Mouse (Mus musculus) embryonic fibroblast, embryonic 13.5 days (primary cell): Measurements from ENCODE around the gene Zdhhc9. TPM values are rescaled to one million over a fixed set of nuclear protein-coding genes. Genes with fewer than 3 reads are reported as not detected.

ENCODE experiments used
- H3K27ac ChIP-seq: 2 replicates; pipeline ENCODE4 v1.5.1; 2012; ENCODE audit warnings: low read length, control low read depth, inconsistent platforms; ENCODE audit not compliant: insufficient read depth
- H3K4me1 ChIP-seq: 2 replicates; pipeline ENCODE4 v1.6.1; 2011; ENCODE audit warnings: low read length; ENCODE audit not compliant: control insufficient read depth, insufficient read depth
- H3K4me3 ChIP-seq: 2 replicates; pipeline ENCODE4 v1.5.1; 2011; ENCODE audit warnings: mild to moderate bottlenecking, control low read depth, low read length; ENCODE audit not compliant: insufficient read depth
- CTCF ChIP-seq: IDR thresholded peaks from 2 replicates; pipeline ENCODE4 v1.5.1; 2011; ENCODE audit warnings: mild to moderate bottlenecking, control low read depth, low read length, moderate library complexity, borderline replicate concordance; ENCODE audit not compliant: insufficient read depth
- POLR2A ChIP-seq: IDR thresholded peaks from 2 replicates; pipeline ENCODE4 v1.6.1; 2011; ENCODE audit warnings: low read depth, mild to moderate bottlenecking, control low read depth, low read length, moderate library complexity
- polyA plus RNA-seq: library from polyadenylated mRNA; stranded (reverse); fragments of >200 nt; gene quantifications from 2 replicates; pipeline ENCODE4 v1.2.4, GENCODE M21; 2011; ENCODE audit warnings: low read depth; ENCODE audit not compliant: missing spikeins, insufficient read length

Zdhhc9 gene
- polyA plus RNA-seq, 1 experiment: 53.6 TPM

DNA sequence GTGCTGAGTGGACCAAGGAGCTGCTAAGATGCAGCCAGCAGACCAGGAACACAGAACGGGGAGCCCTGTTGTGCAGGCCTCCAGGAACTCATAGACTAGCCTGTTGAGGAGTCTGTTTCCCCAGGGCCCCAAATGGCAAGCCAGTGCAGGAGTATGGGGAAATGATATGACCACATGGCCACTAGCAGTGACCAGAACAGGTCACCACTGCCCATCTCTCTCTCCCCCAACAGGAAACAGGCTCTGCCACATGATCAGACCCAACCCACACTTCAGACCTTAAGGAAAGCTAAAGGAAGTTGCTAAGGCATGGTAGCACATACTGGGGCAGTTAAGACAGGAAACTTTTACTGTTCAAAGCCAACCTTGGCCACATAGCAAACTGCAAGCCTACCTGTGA is 79.5 kb downstream of the Zdhhc9 start:
- no peaks in the 10 kb centered on the region for H3K4me1 ChIP-seq
- TF ChIP-seq CTCF (no peak), POLR2A (no peak)
- no peak overlapping the region for H3K4me3 ChIP-seq
- no peak overlapping the region for H3K27ac ChIP-seq

DNA sequence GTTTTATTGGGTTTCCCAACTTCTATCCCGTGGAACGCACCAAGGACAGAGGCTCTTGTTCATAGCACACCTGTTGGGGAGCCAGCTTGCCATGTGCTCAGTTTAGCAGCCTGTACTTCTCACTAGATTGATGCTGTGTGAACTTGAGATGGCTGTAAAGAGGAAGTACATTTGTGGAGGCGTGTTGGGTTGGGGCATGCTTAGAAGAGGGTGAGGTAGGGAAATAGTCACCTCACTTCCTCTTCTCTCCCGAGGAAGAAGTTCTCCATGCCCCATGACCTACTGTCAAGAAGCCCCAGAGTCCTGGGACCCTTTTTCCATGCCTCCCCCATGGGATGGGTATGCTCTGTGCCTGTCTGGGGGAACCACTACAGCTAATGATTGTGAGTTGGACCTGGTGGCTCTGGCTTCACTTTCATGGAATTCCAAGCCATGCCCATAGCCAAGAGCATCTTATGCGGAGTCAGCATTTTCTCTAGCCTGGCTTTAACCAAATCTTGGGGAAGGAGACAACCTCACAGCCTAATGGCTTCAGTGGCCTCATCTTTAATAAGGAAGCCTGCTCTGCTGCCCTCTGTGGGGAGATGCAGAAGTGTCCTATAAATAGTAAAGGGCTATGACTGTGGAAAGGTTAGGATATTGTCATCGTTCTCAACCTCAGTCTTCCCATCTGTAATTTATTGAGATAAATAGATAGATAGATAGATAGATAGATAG is 81.0 kb downstream of the Zdhhc9 start:
- H3K4me1 ChIP-seq: peaks cover 2% of the 10 kb centered on the region; the same call in 1 of the 2 replicates
- TF ChIP-seq CTCF: no peak
- TF ChIP-seq POLR2A: no peak
- H3K4me3 ChIP-seq: no peak overlapping the region
- H3K27ac ChIP-seq: no peak overlapping the region

DNA sequence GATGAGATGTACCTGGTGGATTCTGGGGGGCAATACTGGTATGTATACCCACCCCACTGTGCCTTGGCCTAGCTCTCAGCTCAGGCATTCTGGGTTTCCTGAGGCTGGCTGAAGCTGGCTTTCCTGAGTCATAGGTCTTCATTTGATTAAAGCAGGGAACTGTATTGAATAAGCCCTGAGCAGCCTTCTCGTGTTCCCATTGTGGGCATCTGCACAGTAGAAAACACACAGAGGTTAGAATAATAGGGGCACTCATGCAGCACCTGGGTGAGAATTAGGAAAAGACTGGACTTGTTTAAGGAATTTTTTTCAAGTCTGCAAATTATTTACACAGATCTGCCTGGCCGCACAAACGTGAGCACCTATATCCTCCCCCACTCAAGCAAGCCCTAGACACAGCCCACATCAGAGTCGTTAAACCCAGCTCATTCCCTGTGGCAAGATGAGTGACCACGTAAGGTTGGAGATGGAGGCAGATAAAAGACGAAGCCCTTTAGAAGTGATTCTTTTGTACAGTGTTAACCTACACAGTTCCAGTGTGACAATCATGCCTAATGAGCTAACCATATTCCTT is 81.7 kb downstream of the Zdhhc9 start:
- Histone ChIP-seq H3K27ac (no peak overlapping the region), H3K4me3 (no peak overlapping the region), H3K4me1 (peaks cover 2% of the 10 kb centered on the region; the same call in 1 of the 2 replicates)
- TF ChIP-seq CTCF (no peak), POLR2A (no peak)

DNA sequence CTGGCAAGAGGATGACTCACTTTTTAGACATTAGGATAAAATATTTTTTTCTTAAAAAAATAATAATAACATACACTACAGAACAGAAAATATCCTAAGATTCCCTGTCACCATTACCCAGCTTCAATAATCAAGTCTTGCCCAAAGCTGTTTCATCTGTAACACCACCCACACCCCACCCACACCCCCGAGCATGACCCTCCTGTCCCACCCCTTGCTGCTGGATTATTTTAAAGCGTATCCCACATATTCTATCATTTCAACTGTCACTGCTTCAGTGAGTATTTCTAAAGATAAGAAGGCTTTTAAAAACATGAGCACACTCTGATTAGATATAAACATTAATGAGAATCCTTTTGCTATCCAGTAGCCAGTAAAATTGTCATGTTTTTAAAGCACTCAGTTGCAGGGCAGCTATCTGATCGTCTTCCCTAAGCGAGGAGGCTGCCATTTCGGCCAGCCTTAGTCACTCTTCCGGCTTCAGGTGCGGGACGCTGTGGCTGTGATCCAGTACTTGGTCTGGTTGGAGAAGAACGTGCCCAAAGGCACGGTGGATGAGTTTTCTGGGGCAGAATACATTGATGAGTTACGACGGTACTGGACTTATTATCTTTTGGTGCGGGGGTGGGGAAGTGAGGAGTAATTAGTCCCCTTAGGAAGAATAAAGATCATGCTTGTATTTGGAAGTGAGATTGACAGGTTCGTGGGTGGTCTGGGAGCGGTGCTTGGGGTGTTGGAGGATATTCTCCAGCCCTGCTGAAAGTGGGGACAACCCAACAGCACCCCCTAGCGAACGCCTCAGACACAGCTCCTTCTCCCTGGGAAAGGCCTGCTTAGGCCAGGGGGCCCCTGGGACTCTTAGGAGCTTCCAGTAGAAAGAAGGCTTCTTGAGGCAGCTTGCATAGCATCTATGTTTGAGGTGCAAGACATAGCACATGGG is 84.3 kb downstream of the Zdhhc9 start:
- TF ChIP-seq POLR2A (no peak), CTCF (peak; percentile 22; the same call in 1 of the 2 replicates)
- no peak overlapping the region for H3K27ac ChIP-seq

More for the DNA sequence above, 84.3 kb downstream of the Zdhhc9 start:
- Histone ChIP-seq H3K4me1 (peaks cover 2% of the 10 kb centered on the region; the same call in 1 of the 2 replicates), H3K4me3 (no peak overlapping the region)

Other genes with a start within 250 kb of the Zdhhc9 start
- 3.4 and 5.0 TPM in 2 replicates for gene Apln, start 174.0 kb downstream of the Zdhhc9 start, polyA plus RNA-seq
- 1.5 and 1.6 TPM in 2 replicates for gene Xpnpep2, start 100.2 kb downstream of the Zdhhc9 start, polyA plus RNA-seq
- 0.26 TPM in 1 of 2 replicates, not detected in the other for gene Sash3, start 62.4 kb downstream of the Zdhhc9 start, polyA plus RNA-seq
- gene Utp14a, start 48.0 kb upstream of the Zdhhc9 start, polyA plus RNA-seq: 26.9 and 29.3 TPM in 2 replicates
- 9.2 and 9.7 TPM in 2 replicates for gene Bcorl1, start 132.5 kb upstream of the Zdhhc9 start, polyA plus RNA-seq